Mouse (Mus musculus): ENCODE data around the gene C5ar2. TPM values are rescaled to one million over a fixed set of nuclear protein-coding genes. Genes with fewer than 3 reads are reported as not detected.

C5ar2 gene
- total and polyA plus RNA-seq, 3 experiments, result 0.04 to 0.33 (median 0.30) TPM

- Histone ChIP-seq H3K4me1 (ENCODE audit: control insufficient read depth in 1 of 2, insufficient read depth in 2 of 2) (peaks cover 0 to 13% of the 10 kb centered on the region in 2 experiments; a peak in 2 of 4 replicates), H3K9ac (ENCODE audit: insufficient read depth, low read depth) (no peak overlapping the region), H3K4me2 (ENCODE audit: insufficient read depth, low read depth, poor library complexity, severe bottlenecking) (no peak overlapping the region), H3K27me3 (replicated peaks) (no peaks in the 10 kb centered on the region), H3K4me3 (replicated peaks in 1 of 3; ENCODE audit: low read depth in 2 of 3, low read length in 2 of 3, poor library complexity in 1 of 3) (no peak overlapping the region), H3K36me3 (replicated peaks in 1 of 2; ENCODE audit: control insufficient read depth in 1 of 2, insufficient read depth in 1 of 2, low read length in 1 of 2) (peaks cover 77 to 98% of the 10 kb centered on the region in 2 experiments), H3K79me2 (replicated peaks; ENCODE audit: control insufficient read depth, extremely low read depth, insufficient read depth, poor library complexity, severe bottlenecking) (no peaks in the 10 kb centered on the region), H3K9me3 (replicated peaks; ENCODE audit: low read length) (no peaks in the 10 kb centered on the region), H3K27ac (ENCODE audit: insufficient read depth, low read depth) (no peak overlapping the region)
- dilution Hi-C loops (cut with MboI; ENCODE audit: extremely low pct_ligation_motif_present, extremely low pct_unique_long_range_greater_than_20kb, low sequenced_read_pairs), result no loop called here
- TF ChIP-seq SIN3A (IDR thresholded peaks at IDR 0.05; ENCODE audit: low read length) (no peak), ZNF384 (IDR thresholded peaks at IDR 0.05; ENCODE audit: low read depth, low read length) (no peak), USF2 (conservative IDR thresholded peaks at IDR 0.05; ENCODE audit: low read depth, low read length) (no peak), ZC3H11A (IDR thresholded peaks at IDR 0.05; ENCODE audit: low read depth, low read length) (no peak), RCOR1 (conservative IDR thresholded peaks at IDR 0.05; ENCODE audit: low read depth, low read length) (no peak), MXI1 (IDR thresholded peaks at IDR 0.05; ENCODE audit: low read depth, low read length) (no peak), TCF12 (IDR thresholded peaks at IDR 0.05; ENCODE audit: low read depth, low read length) (no peak), TBP (conservative IDR thresholded peaks at IDR 0.05; ENCODE audit: low read depth, low read length) (no peak), NRF1 (IDR thresholded peaks at IDR 0.05; ENCODE audit: low read depth, low read length) (no peak), EP300 (IDR thresholded peaks at IDR 0.05; ENCODE audit: low read length) (no peak), CHD2 (IDR thresholded peaks at IDR 0.05; ENCODE audit: low read length) (no peak), SMC3 (IDR thresholded peaks at IDR 0.05; ENCODE audit: low read depth, low read length) (no peak), MYC (IDR thresholded peaks at IDR 0.05; ENCODE audit: low read depth, low read length) (no peak), UBTF (IDR thresholded peaks at IDR 0.05; ENCODE audit: low read depth, low read length) (no peak), NELFE (IDR thresholded peaks at IDR 0.05; ENCODE audit: low read depth, low read length) (no peak), E2F4 (IDR thresholded peaks at IDR 0.05; ENCODE audit: insufficient replicate concordance, low read depth, low read length) (no peak), RAD21 (IDR thresholded peaks at IDR 0.05; ENCODE audit: low read depth, low read length) (no peak), IRF4 (IDR thresholded peaks at IDR 0.05; ENCODE audit: low read depth, low read length) (no peak), ELF1 (IDR thresholded peaks at IDR 0.05; ENCODE audit: low read depth, low read length) (no peak), GABPA (IDR thresholded peaks at IDR 0.05; ENCODE audit: insufficient replicate concordance, low read depth, low read length) (no peak)
- DNase-seq (ENCODE audit: extremely low read depth), result no peak
- in situ Hi-C loops (cut with MboI; ENCODE audit: low pct_ligation_motif_present, low pct_unique_long_range_greater_than_20kb, low sequenced_read_pairs), result no loop called here
Observed at GRCm38 (mm10) chr7:16213986-16214385, 30.0 kb downstream of the C5ar2 start.

DNA sequence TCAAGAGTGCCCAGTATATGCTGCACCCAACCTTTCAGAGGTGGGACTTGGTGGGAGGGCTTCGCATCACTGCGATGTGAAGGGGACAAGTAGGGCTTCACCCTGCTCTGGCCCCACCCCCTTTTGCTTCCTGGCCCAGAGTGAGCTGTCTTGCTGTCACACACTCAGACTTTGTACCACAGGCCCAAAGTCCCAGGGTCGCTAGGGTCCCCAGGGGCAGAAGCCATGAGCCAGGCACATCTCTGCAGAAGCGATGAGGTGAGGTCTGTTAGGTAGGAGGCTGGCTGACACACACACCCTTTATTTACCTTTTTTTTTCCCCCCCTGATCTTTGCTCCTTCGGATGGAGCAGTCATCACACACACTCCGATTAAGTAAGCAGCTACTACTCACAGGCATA lies 30.8 kb downstream of the C5ar2 start:
- no peak for DNase-seq (ENCODE audit: extremely low read depth)
- dilution Hi-C loops (cut with MboI; ENCODE audit: extremely low pct_ligation_motif_present, extremely low pct_unique_long_range_greater_than_20kb, low sequenced_read_pairs), result no loop called here
- no peak overlapping the region for H3K4me3 ChIP-seq (replicated peaks in 1 of 3; ENCODE audit: low read depth in 2 of 3, low read length in 2 of 3, poor library complexity in 1 of 3)
- H3K36me3 ChIP-seq (replicated peaks in 1 of 2; ENCODE audit: control insufficient read depth in 1 of 2, insufficient read depth in 1 of 2, low read length in 1 of 2), result peaks cover 85 to 98% of the 10 kb centered on the region in 2 experiments
- no peak overlapping the region for H3K27ac ChIP-seq (ENCODE audit: insufficient read depth, low read depth)
- no peaks in the 10 kb centered on the region for H3K27me3 ChIP-seq (replicated peaks)
- H3K79me2 ChIP-seq (replicated peaks; ENCODE audit: control insufficient read depth, extremely low read depth, insufficient read depth, poor library complexity, severe bottlenecking), result no peaks in the 10 kb centered on the region
- in situ Hi-C loops (cut with MboI; ENCODE audit: low pct_ligation_motif_present, low pct_unique_long_range_greater_than_20kb, low sequenced_read_pairs), result no loop called here
- H3K4me2 ChIP-seq (ENCODE audit: insufficient read depth, low read depth, poor library complexity, severe bottlenecking), result no peak overlapping the region
- H3K9ac ChIP-seq (ENCODE audit: insufficient read depth, low read depth), result no peak overlapping the region
- TF ChIP-seq ZKSCAN1 (IDR thresholded peaks at IDR 0.05; ENCODE audit: borderline replicate concordance, low read depth, low read length) (no peak), KAT2A (IDR thresholded peaks at IDR 0.05; ENCODE audit: insufficient replicate concordance, low read length) (no peak), USF1 (IDR thresholded peaks at IDR 0.05; ENCODE audit: low read depth, low read length) (no peak), MAFK (IDR thresholded peaks at IDR 0.05; ENCODE audit: insufficient replicate concordance, low read length) (no peak), MEF2A (IDR thresholded peaks at IDR 0.05; ENCODE audit: borderline replicate concordance, low read depth, low read length) (no peak), CHD2 (IDR thresholded peaks at IDR 0.05; ENCODE audit: low read length) (no peak), TBP (conservative IDR thresholded peaks at IDR 0.05; ENCODE audit: low read depth, low read length) (no peak), NRF1 (IDR thresholded peaks at IDR 0.05; ENCODE audit: low read depth, low read length) (no peak), MAX (IDR thresholded peaks at IDR 0.05; ENCODE audit: low read length) (no peak), MYC (IDR thresholded peaks at IDR 0.05; ENCODE audit: low read depth, low read length) (no peak), POLR2A (IDR thresholded peaks at IDR 0.05; ENCODE audit: low read depth, low read length) (no peak)
- peaks cover 3 to 20% of the 10 kb centered on the region in 2 experiments for H3K4me1 ChIP-seq (ENCODE audit: control insufficient read depth in 1 of 2, insufficient read depth in 2 of 2)
- H3K9me3 ChIP-seq (replicated peaks; ENCODE audit: low read length), result no peaks in the 10 kb centered on the region
